Mouse (Mus musculus): ENCODE measurements around the gene Dll1.

GRCm38 (mm10) chr17:15410861-15411260, 34.2 kb upstream of the Dll1 start:
- TF ChIP-seq POLR2A (IDR thresholded peaks at IDR 0.05; ENCODE audit: insufficient read depth, low read depth, low read length) (no peak), CTCF (IDR thresholded peaks at IDR 0.05) (no peak)
